Mouse (Mus musculus): ENCODE data around the gene Noxred1. TPM values are rescaled to one million over a fixed set of nuclear protein-coding genes. Genes with fewer than 3 reads are reported as not detected.
A peak's percentile ranks its signal among the peaks of the same experiment; 100 is the strongest.
"Not testable (repeated sequence)": the region's sequence is repeated elsewhere in the genome, so short reads cannot be mapped to it uniquely, and the experiment has no call there.

Gene Noxred1
- polyA plus RNA-seq, 1 experiment from 2014 or later = 1.9 TPM

GRCm38 (mm10) chr12:87216053-87216452 lies 22.5 kb downstream of the Noxred1 start:
- Histone ChIP-seq H3K9me3 (replicated peaks; ENCODE audit: control insufficient read depth, low read length, poor library complexity, severe bottlenecking) (no peaks in the 10 kb centered on the region), H3K4me2 (ENCODE audit: low read length) (no peak overlapping the region), H3K36me3 (ENCODE audit: control insufficient read depth, insufficient read depth, low read length) (no peaks in the 10 kb centered on the region), H3K27me3 (ENCODE audit: control insufficient read depth, insufficient read depth, low read depth, low read length) (no peaks in the 10 kb centered on the region), H3K27ac (ENCODE audit: low read length) (no peak overlapping the region), H3K4me3 (ENCODE audit: low read depth, low read length) (no peak overlapping the region), H3K9ac (ENCODE audit: low read depth, low read length) (no peak overlapping the region), H3K4me1 (ENCODE audit: control insufficient read depth, insufficient read depth, low read length) (no peaks in the 10 kb centered on the region)
- ATAC-seq = no peak
- WGBS = 75% methylated on average over 2 of the region's 2 CpGs

- Histone ChIP-seq H3K4me3 (ENCODE audit: low read depth, low read length) (no peak overlapping the region), H3K4me2 (ENCODE audit: low read length) (no peak overlapping the region), H3K27me3 (ENCODE audit: control insufficient read depth, insufficient read depth, low read depth, low read length) (no peaks in the 10 kb centered on the region), H3K36me3 (ENCODE audit: control insufficient read depth, insufficient read depth, low read length) (no peaks in the 10 kb centered on the region), H3K9ac (ENCODE audit: low read depth, low read length) (no peak overlapping the region), H3K27ac (ENCODE audit: low read length) (no peak overlapping the region), H3K9me3 (replicated peaks; ENCODE audit: control insufficient read depth, low read length, poor library complexity, severe bottlenecking) (no peaks in the 10 kb centered on the region), H3K4me1 (ENCODE audit: control insufficient read depth, insufficient read depth, low read length) (no peaks in the 10 kb centered on the region)
- ATAC-seq = no peak
- WGBS = 59% methylated on average over 2 of the region's 2 CpGs
Measured at GRCm38 (mm10) chr12:87212844-87213606, 25.5 kb downstream of the Noxred1 start.

- WGBS = 90% methylated on average over 5 of the region's 5 CpGs
- not testable (repeated sequence) for H3K27ac ChIP-seq (ENCODE audit: low read length); H3K36me3 ChIP-seq (ENCODE audit: control insufficient read depth, insufficient read depth, low read length); H3K4me1 ChIP-seq (ENCODE audit: control insufficient read depth, insufficient read depth, low read length); H3K27me3 ChIP-seq (ENCODE audit: control insufficient read depth, insufficient read depth, low read depth, low read length); H3K4me3 ChIP-seq (ENCODE audit: low read depth, low read length); ATAC-seq; H3K4me2 ChIP-seq (ENCODE audit: low read length); H3K9ac ChIP-seq (ENCODE audit: low read depth, low read length); H3K9me3 ChIP-seq (replicated peaks; ENCODE audit: control insufficient read depth, low read length, poor library complexity, severe bottlenecking)
Measured at GRCm38 (mm10) chr12:87205789-87206188, 32.7 kb downstream of the Noxred1 start.

DNA sequence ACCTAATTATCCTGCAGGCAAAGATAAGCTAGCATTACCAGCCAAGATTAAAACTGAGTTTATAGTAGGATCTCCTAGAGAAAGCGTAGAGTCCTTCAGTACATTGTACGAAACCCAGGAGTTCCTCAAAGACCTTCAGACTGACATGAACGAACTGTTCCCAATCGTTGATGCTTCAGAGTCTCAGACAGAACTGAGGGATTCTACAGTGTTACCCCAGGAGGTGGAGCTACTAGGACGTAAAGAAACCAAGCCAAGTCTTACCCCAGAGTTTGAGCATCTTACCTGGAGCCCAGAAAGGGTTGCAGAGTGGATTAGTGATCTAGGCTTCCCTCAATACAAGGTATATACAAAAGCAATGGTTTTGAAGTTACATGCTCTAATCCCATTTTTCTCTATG lies 36.8 kb downstream of the Noxred1 start:
- Histone ChIP-seq H3K9me3 (replicated peaks; ENCODE audit: control insufficient read depth, low read length, poor library complexity, severe bottlenecking) (no peaks in the 10 kb centered on the region), H3K27me3 (ENCODE audit: control insufficient read depth, insufficient read depth, low read depth, low read length) (no peaks in the 10 kb centered on the region), H3K4me1 (ENCODE audit: control insufficient read depth, insufficient read depth, low read length) (peaks cover 13% of the 10 kb centered on the region), H3K36me3 (ENCODE audit: control insufficient read depth, insufficient read depth, low read length) (no peaks in the 10 kb centered on the region), H3K4me3 (ENCODE audit: low read depth, low read length) (no peak overlapping the region), H3K4me2 (ENCODE audit: low read length) (no peak overlapping the region), H3K27ac (ENCODE audit: low read length) (no peak overlapping the region), H3K9ac (ENCODE audit: low read depth, low read length) (no peak overlapping the region)
- no peak for ATAC-seq
- WGBS = 77% methylated on average over 5 of the region's 5 CpGs

GRCm38 (mm10) chr12:87199973-87200586 lies 38.5 kb downstream of the Noxred1 start, which contains the start of gene Tmed8:
Tmed8 (minus strand) TSS chr12:87200454.
- Histone ChIP-seq H3K9ac (ENCODE audit: low read depth, low read length) (peak within 1 kb of the TSS; percentile 92), H3K27ac (ENCODE audit: low read length) (peak within 1 kb of the TSS; percentile 90), H3K9me3 (replicated peaks; ENCODE audit: control insufficient read depth, low read length, poor library complexity, severe bottlenecking) (no peaks in the 10 kb centered on the region), H3K27me3 (ENCODE audit: control insufficient read depth, insufficient read depth, low read depth, low read length) (no peaks in the 10 kb centered on the region), H3K4me1 (ENCODE audit: control insufficient read depth, insufficient read depth, low read length) (peaks cover 13% of the 10 kb centered on the region), H3K4me3 (ENCODE audit: low read depth, low read length) (peak within 1 kb of the TSS; percentile 72), H3K4me2 (ENCODE audit: low read length) (peak within 1 kb of the TSS; percentile 70), H3K36me3 (ENCODE audit: control insufficient read depth, insufficient read depth, low read length) (no peaks in the 10 kb centered on the region)
- 1% methylated on average over 48 of the region's 70 CpGs for WGBS
- peak; percentile 97 for ATAC-seq

DNA sequence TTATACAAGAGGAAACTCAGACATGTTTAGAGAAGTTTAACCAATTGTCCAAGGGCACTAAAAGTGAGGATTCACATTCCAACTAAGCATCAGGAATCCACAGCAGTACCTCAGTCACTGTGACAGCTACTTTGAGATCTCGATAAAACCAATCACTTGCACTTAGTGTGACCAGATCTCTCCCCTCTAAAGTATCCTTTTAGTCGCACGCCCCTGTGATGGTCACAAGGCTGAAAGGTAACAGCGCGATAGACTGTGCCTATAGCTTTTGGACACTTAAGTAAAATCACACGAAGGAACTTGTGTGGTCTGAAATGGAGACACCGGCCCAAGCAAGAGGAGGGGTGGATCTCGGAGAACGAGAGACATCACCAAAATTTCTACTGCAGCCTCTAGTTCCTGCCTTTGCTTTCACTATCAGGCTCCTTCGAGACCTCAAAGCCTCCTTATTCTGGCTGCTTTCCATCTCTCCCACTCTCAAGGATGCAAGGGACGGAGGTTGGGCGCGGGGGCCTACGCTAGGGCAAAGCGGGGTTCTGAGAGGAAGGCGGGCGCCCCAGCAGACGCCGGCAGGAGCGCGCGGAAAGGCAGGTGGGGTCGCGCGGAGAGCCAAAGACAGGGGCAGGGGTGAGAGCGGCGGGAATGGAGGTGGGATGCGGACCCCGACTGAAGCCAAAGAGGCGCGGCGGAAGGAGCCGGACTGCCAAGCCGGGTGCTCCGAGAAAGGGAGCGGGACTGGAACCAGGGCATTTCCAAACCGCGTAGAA lies 39.1 kb downstream of the Noxred1 start, which contains the start of gene Samd15:
TSS of gene Samd15 (plus strand) at position 518 of the 767 bp plus-strand sequence.
- Histone ChIP-seq H3K9me3 (replicated peaks; ENCODE audit: control insufficient read depth, low read length, poor library complexity, severe bottlenecking) (no peaks in the 10 kb centered on the region), H3K27ac (ENCODE audit: low read length) (peak within 1 kb of the TSS; percentile 90), H3K4me3 (ENCODE audit: low read depth, low read length) (peak within 1 kb of the TSS; percentile 72), H3K4me1 (ENCODE audit: control insufficient read depth, insufficient read depth, low read length) (peaks cover 13% of the 10 kb centered on the region), H3K36me3 (ENCODE audit: control insufficient read depth, insufficient read depth, low read length) (no peaks in the 10 kb centered on the region), H3K4me2 (ENCODE audit: low read length) (peak within 1 kb of the TSS; percentile 70), H3K9ac (ENCODE audit: low read depth, low read length) (peak within 1 kb of the TSS; percentile 92), H3K27me3 (ENCODE audit: control insufficient read depth, insufficient read depth, low read depth, low read length) (no peaks in the 10 kb centered on the region)
- ATAC-seq = peak; percentile 64
- under 1% methylated on average over 38 of the region's 38 CpGs for WGBS

DNA sequence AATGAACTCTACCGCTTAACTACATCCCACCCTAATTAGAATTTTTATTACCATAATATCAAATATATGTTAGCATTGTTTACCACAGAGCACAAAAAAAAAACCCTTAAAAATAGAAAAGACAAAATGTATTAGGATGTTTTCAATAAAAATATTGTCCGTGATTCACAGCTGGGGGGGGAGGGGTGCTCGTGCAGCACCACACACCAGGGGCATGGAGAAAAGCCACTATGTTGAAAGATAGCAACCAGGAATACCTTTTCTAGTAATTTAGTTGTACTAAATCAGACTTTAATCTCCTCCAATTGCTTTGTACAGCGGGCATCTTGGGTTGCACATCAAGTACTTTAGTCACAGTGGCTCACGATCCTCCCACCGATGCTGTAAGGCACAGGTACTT lies 39.7 kb downstream of the Noxred1 start:
- WGBS = 43% methylated on average over 6 of the region's 6 CpGs
- no peak overlapping the region for H3K27ac ChIP-seq (ENCODE audit: low read length)
- H3K4me1 ChIP-seq (ENCODE audit: control insufficient read depth, insufficient read depth, low read length) = peaks cover 13% of the 10 kb centered on the region
- no peak for ATAC-seq
- no peaks in the 10 kb centered on the region for H3K9me3 ChIP-seq (replicated peaks; ENCODE audit: control insufficient read depth, low read length, poor library complexity, severe bottlenecking)
- H3K36me3 ChIP-seq (ENCODE audit: control insufficient read depth, insufficient read depth, low read length) = no peaks in the 10 kb centered on the region
- H3K4me2 ChIP-seq (ENCODE audit: low read length) = peak overlapping the region; percentile 70
- H3K27me3 ChIP-seq (ENCODE audit: control insufficient read depth, insufficient read depth, low read depth, low read length) = no peaks in the 10 kb centered on the region
- H3K4me3 ChIP-seq (ENCODE audit: low read depth, low read length) = peak overlapping the region; percentile 72
- peak overlapping the region; percentile 92; the same call in 1 of the 2 replicates for H3K9ac ChIP-seq (ENCODE audit: low read depth, low read length)

GRCm38 (mm10) chr12:87196310-87196709 lies 42.2 kb downstream of the Noxred1 start:
- no peak overlapping the region for H3K4me3 ChIP-seq (ENCODE audit: low read depth, low read length)
- H3K27me3 ChIP-seq (ENCODE audit: control insufficient read depth, insufficient read depth, low read depth, low read length) = no peaks in the 10 kb centered on the region
- ATAC-seq = no peak
- H3K36me3 ChIP-seq (ENCODE audit: control insufficient read depth, insufficient read depth, low read length) = no peaks in the 10 kb centered on the region
- peaks cover 13% of the 10 kb centered on the region for H3K4me1 ChIP-seq (ENCODE audit: control insufficient read depth, insufficient read depth, low read length)
- H3K9ac ChIP-seq (ENCODE audit: low read depth, low read length) = no peak overlapping the region
- H3K4me2 ChIP-seq (ENCODE audit: low read length) = no peak overlapping the region
- H3K27ac ChIP-seq (ENCODE audit: low read length) = no peak overlapping the region
- H3K9me3 ChIP-seq (replicated peaks; ENCODE audit: control insufficient read depth, low read length, poor library complexity, severe bottlenecking) = no peaks in the 10 kb centered on the region

All from midbrain, embryonic 16.5 days (tissue).